Mouse (Mus musculus) forebrain, postnatal 0 days (tissue): ENCODE results near the gene Tgfbi. TPM values are rescaled to one million over a fixed set of nuclear protein-coding genes. Genes with fewer than 3 reads are reported as not detected.

Experiments used
- ATAC-seq: fragments of 200-750 bp; cut with Nextera tagmentation; 2 replicates; pipeline ENCODE4 v1.8.0; 2017; ENCODE audit warnings: mild to moderate bottlenecking, moderate library complexity
- DNase-seq: peaks from one replicate; pipeline ENCODE4 v3.0.0-alpha.2; 2015
- H3K27ac ChIP-seq: fragments of 300-500 bp; sonication (generic); 2 replicates; pipeline ENCODE4 v1.5.1; 2014; ENCODE audit warnings: low read depth, mild to moderate bottlenecking, antibody characterized with exemption, low read length, moderate library complexity, mixed read lengths
- H3K27me3 ChIP-seq: fragments of 300-500 bp; sonication (generic); 2 replicates; pipeline ENCODE4 v1.6.1; 2014; ENCODE audit warnings: mild to moderate bottlenecking, low read length, mixed read lengths; ENCODE audit not compliant: insufficient read depth
- H3K36me3 ChIP-seq: fragments of 300-500 bp; sonication (generic); 2 replicates; pipeline ENCODE4 v1.6.1; 2014; ENCODE audit warnings: mild to moderate bottlenecking, moderate library complexity; ENCODE audit not compliant: insufficient read depth
- H3K4me1 ChIP-seq: fragments of 300-500 bp; sonication (generic); 2 replicates; pipeline ENCODE4 v1.6.1; 2014; ENCODE audit warnings: antibody characterized with exemption; ENCODE audit not compliant: insufficient read depth
- H3K4me2 ChIP-seq: fragments of 300-500 bp; sonication (generic); 2 replicates; pipeline ENCODE4 v1.6.1; 2014; ENCODE audit warnings: low read depth, mild to moderate bottlenecking, moderate library complexity
- H3K4me3 ChIP-seq: fragments of 300-500 bp; sonication (generic); 2 replicates; pipeline ENCODE4 v1.5.1; 2014; ENCODE audit warnings: low read depth, low read length, mixed read lengths
- H3K9ac ChIP-seq: fragments of 300-500 bp; sonication (generic); 2 replicates; pipeline ENCODE4 v1.6.1; 2014; ENCODE audit warnings: mild to moderate bottlenecking
- H3K9me3 ChIP-seq: fragments of 300-500 bp; sonication (generic); 2 replicates; pipeline ENCODE4 v1.6.1; 2016; ENCODE audit warnings: low read length
- CTCF ChIP-seq: sonication (generic); IDR thresholded peaks from 2 replicates; pipeline ENCODE4 v1.5.1; 2016; ENCODE audit warnings: antibody characterized with exemption, control low read depth, low read depth
- WGBS: fragments of 180-500 bp; shearing (Covaris S2); extraction: QIAGEN DNeasy Blood & Tissue Kit; methylation state at CpG from one replicate; pipeline ENCODE4 v1.1.7; 2014; 5-methylcytosine and 5-hydroxymethylcytosine counted together
- polyA plus RNA-seq: library from polyadenylated mRNA; unstranded; fragments of >200 nt; fragmentation: Nextera tagmentation; extraction: Ambion mirVana; gene quantifications from 2 replicates; pipeline ENCODE4 v1.2.1, GENCODE M21; 2015
- total RNA-seq: library from RNA; depleted of rRNA; stranded (reverse); fragments of >200 nt; gene quantifications from 2 replicates; pipeline ENCODE4 v1.2.3, GENCODE M21; 2014; rRNA removed

Tgfbi gene
- total and polyA plus RNA-seq, 2 experiments from 2014 or later, result 4.8 to 5.3 TPM

DNA sequence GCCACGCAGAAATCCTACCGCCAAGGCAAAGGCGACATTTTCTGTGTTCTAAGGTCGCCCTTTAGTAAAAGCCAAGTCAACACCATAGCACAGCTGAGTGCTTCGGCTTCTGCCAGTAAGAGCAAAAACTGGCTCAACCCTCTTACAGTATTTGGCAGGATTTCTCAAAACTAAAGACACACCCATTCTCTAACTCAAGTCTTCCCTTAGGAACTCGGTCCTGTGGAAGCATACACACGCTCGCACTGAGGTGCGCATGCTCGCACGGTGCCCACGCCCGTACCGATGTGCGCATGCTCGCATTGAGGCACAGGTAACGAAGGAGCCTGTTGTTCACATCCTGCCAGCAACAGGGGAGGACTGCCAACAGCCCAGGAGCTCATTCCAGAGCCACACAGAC lies 73.0 kb downstream of the Tgfbi start:
- no peak overlapping the region for H3K4me3 ChIP-seq
- H3K27me3 ChIP-seq, result no peaks in the 10 kb centered on the region
- no peak for TF ChIP-seq CTCF
- no peak overlapping the region for H3K27ac ChIP-seq
- WGBS, result 66% methylated on average over 17 of the region's 17 CpGs
- ATAC-seq (peak; percentile 51; the same call in 1 of the 2 replicates), DNase-seq (peak; percentile 65)
- H3K9me3 ChIP-seq, result no peaks in the 10 kb centered on the region
- H3K4me1 ChIP-seq, result 0 out of 2 replicates have a peak, but pooled peaks cover 4% of the 10 kb centered on the region
- no peaks in the 10 kb centered on the region for H3K36me3 ChIP-seq
- peak overlapping the region; percentile 13; the same call in 1 of the 2 replicates for H3K4me2 ChIP-seq
- no peak overlapping the region for H3K9ac ChIP-seq

DNA sequence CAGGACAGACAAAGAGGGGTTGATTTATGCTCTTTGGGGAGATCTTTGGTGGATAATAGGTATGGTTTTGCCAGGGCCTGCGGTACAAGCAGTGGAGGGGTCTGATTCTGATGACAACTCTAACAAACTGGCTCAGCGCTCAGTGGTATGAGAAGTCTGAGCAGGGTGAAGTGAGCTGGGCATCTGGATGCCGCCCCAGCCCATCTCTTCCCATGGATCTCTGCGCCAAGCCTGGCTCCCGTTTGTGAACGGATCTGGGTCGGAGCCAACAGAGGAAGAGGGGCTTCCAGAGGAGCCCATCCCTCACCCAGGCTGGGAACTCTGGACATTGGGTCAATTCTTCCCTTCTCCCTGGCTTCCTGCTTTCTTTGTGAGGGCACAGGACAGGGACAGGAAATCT lies 74.0 kb downstream of the Tgfbi start:
- Histone ChIP-seq H3K4me3 (no peak overlapping the region), H3K4me1 (0 out of 2 replicates have a peak, but pooled peaks cover 3% of the 10 kb centered on the region), H3K36me3 (no peaks in the 10 kb centered on the region), H3K4me2 (no peak overlapping the region), H3K27ac (no peak overlapping the region), H3K9me3 (no peaks in the 10 kb centered on the region), H3K27me3 (no peaks in the 10 kb centered on the region), H3K9ac (no peak overlapping the region)
- DNase-seq, result peak; percentile 29
- no peak for ATAC-seq
- TF ChIP-seq CTCF, result no peak
- WGBS, result 71% methylated on average over 7 of the region's 7 CpGs

Other genes starting within 250 kb of the Tgfbi start
- gene Gm3045, start 182.9 kb upstream of the Tgfbi start, total RNA-seq, result not detected in 2 replicates
- not detected in 2 replicates for gene Gm3045, start 182.9 kb upstream of the Tgfbi start, polyA plus RNA-seq
- not detected in 2 replicates for gene Slc25a48, start 171.2 kb upstream of the Tgfbi start, total RNA-seq
- 0.06 TPM in 1 of 2 replicates, not detected in the other for gene Slc25a48, start 171.2 kb upstream of the Tgfbi start, polyA plus RNA-seq
- not detected in 2 replicates for gene Il9, start 127.3 kb upstream of the Tgfbi start, total RNA-seq
- gene Il9, start 127.3 kb upstream of the Tgfbi start, polyA plus RNA-seq, result not detected in 2 replicates
- gene Fbxl21, start 87.1 kb upstream of the Tgfbi start, total RNA-seq, result 5.4 and 7.1 TPM in 2 replicates
- 3.4 and 4.3 TPM in 2 replicates for gene Fbxl21, start 87.1 kb upstream of the Tgfbi start, polyA plus RNA-seq
- gene Lect2, start 61.0 kb upstream of the Tgfbi start, total RNA-seq, result not detected in 2 replicates
- not detected in 2 replicates for gene Lect2, start 61.0 kb upstream of the Tgfbi start, polyA plus RNA-seq
- 45.2 and 54.6 TPM in 2 replicates for gene Smad5, start 93.5 kb downstream of the Tgfbi start, total RNA-seq
- 15.7 and 17.1 TPM in 2 replicates for gene Smad5, start 93.5 kb downstream of the Tgfbi start, polyA plus RNA-seq
- gene Gm45623, start 144.3 kb downstream of the Tgfbi start, total RNA-seq, result 8.8 and 9.8 TPM in 2 replicates
- 1.7 and 3.4 TPM in 2 replicates for gene Gm45623, start 144.3 kb downstream of the Tgfbi start, polyA plus RNA-seq